Mouse (Mus musculus) cerebellum, adult 11 months (tissue): Measurements from ENCODE around the gene Il17rb.

Experiments used
- DNase-seq: peaks from one replicate; pipeline ENCODE4 v3.0.0; 2022

Il17rb gene

GRCm38 (mm10) chr14:29950805-29951204 is 57.9 kb downstream of the Il17rb start:
- DNase-seq: no peak

DNA sequence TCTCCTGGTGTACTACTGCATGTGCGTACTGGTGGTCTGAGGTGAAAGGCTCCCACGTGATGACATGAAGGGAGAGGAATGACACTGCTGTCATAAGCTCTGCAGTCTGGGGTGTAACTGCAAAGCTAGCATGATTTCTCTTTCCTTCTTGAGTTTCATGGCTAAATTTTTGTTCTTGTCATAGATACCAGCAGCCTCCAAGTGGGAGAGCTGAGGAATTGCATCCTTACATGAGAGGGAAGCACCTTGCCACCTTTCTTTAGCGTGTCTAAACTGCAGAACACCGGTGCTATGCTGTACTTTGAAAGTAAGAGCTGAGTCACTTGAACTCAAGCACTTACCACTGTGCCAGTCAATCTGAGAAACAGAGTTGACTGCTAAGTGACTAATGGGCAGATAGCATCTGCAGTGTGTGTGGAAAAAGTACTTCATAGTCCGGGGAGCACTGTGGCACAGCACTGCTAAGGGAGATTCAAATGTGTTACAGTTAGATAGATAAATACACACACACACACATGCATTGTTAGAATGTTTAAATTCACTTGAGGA is 61.9 kb downstream of the Il17rb start:
- no peak for DNase-seq
